ENCODE assay signal across 29 mouse cellular contexts in genomic region chr1:56327381-56327780, GRCm38 (mm10).
"Had no signal": no experiment of that assay in that cellular context is flagged by ENCODE, and none has a peak within 500 bp of the region (broad histone marks: within the 10 kb centered on the region; RNA-seq: fewer than 3 reads in every experiment).

No protein-coding gene starts in this region.

- H3K4me2 ChIP-seq: limb, embryonic 12.5 days; limb, embryonic 13.5 days; limb, embryonic 15.5 days; liver, embryonic 11.5 days; liver, embryonic 12.5 days; liver, embryonic 13.5 days; liver, embryonic 15.5 days; midbrain, embryonic 11.5 days; midbrain, embryonic 12.5 days; midbrain, embryonic 13.5 days; midbrain, embryonic 15.5 days; neural tube, embryonic 12.5 days had no signal

- H3K9ac ChIP-seq: limb, embryonic 12.5 days; limb, embryonic 13.5 days; limb, embryonic 15.5 days; liver, embryonic 12.5 days; liver, embryonic 13.5 days; liver, embryonic 14.5 days; liver, embryonic 15.5 days; liver, postnatal 0 days; midbrain, embryonic 12.5 days; midbrain, embryonic 13.5 days; midbrain, embryonic 15.5 days; neural tube, embryonic 12.5 days had no signal

- DNase-seq: layer of hippocampus, postnatal 36 days; left cerebral cortex, postnatal 4 days; liver; liver, embryonic 13.5 days; liver, postnatal 0 days; lung, adult 2 months; lung, postnatal 10 days; lung, postnatal 4 days; midbrain, embryonic 14.5 days had no signal

- H3K4me1 ChIP-seq: limb, embryonic 10.5 days; limb, embryonic 12.5 days; limb, embryonic 13.5 days; limb, embryonic 15.5 days; liver, embryonic 12.5 days; liver, embryonic 13.5 days; liver, embryonic 15.5 days; megakaryocyte, embryonic 14.5 days; midbrain, embryonic 10.5 days; midbrain, embryonic 12.5 days; midbrain, embryonic 13.5 days; midbrain, embryonic 15.5 days; neural tube, embryonic 12.5 days had no signal

- ATAC-seq: liver, embryonic 12.5 days; liver, postnatal 0 days; lung, postnatal 0 days; midbrain, embryonic 13.5 days; midbrain, embryonic 15.5 days; midbrain, embryonic 16.5 days had no signal

- H3K9me3 ChIP-seq: limb, embryonic 10.5 days; limb, embryonic 12.5 days; limb, embryonic 13.5 days; limb, embryonic 15.5 days; liver, embryonic 12.5 days; liver, embryonic 13.5 days; liver, embryonic 15.5 days; megakaryocyte, embryonic 14.5 days; midbrain, embryonic 10.5 days; midbrain, embryonic 12.5 days; midbrain, embryonic 13.5 days; midbrain, embryonic 15.5 days; neural tube, embryonic 12.5 days had no signal

- H3K4me3 ChIP-seq: left cerebral cortex, adult 2 months; limb, embryonic 10.5 days; limb, embryonic 12.5 days; limb, embryonic 13.5 days; limb, embryonic 15.5 days; liver, embryonic 12.5 days; liver, embryonic 13.5 days; liver, embryonic 15.5 days; megakaryocyte, embryonic 14.5 days; midbrain, embryonic 10.5 days; midbrain, embryonic 12.5 days; midbrain, embryonic 13.5 days; midbrain, embryonic 15.5 days; myocyte; neural tube, embryonic 12.5 days had no signal

- H3K27ac ChIP-seq: left cerebral cortex, adult 2 months; limb, embryonic 10.5 days; limb, embryonic 12.5 days; limb, embryonic 13.5 days; limb, embryonic 15.5 days; liver, embryonic 12.5 days; liver, embryonic 13.5 days; liver, embryonic 14.5 days; liver, embryonic 15.5 days; macrophage; midbrain, embryonic 10.5 days; midbrain, embryonic 12.5 days; midbrain, embryonic 13.5 days; midbrain, embryonic 15.5 days; neural tube, embryonic 12.5 days had no signal

- H3K36me3 ChIP-seq: limb, embryonic 10.5 days; limb, embryonic 12.5 days; limb, embryonic 13.5 days; limb, embryonic 15.5 days; liver, embryonic 12.5 days; liver, embryonic 13.5 days; liver, embryonic 15.5 days; midbrain, embryonic 10.5 days; midbrain, embryonic 12.5 days; midbrain, embryonic 13.5 days; midbrain, embryonic 15.5 days; neural tube, embryonic 12.5 days had no signal

- H3K27me3 ChIP-seq: limb, embryonic 12.5 days; limb, embryonic 13.5 days; limb, embryonic 15.5 days; liver, embryonic 12.5 days; liver, embryonic 13.5 days; liver, embryonic 15.5 days; megakaryocyte, embryonic 14.5 days; midbrain, embryonic 12.5 days; midbrain, embryonic 13.5 days; midbrain, embryonic 15.5 days; neural tube, embryonic 12.5 days had no signal
